Comparison of ENCODE assay signal across 11 mouse cellular contexts in genomic region chr11:97825295-97825694, GRCm38 (mm10). TPM values are rescaled to one million over a fixed set of nuclear protein-coding genes. Genes with fewer than 3 reads are reported as not detected.
DNase-seq lines count a peak whose midpoint lies in the region; ATAC-seq and TF ChIP-seq lines count a peak whose summit lies in the region.
"Had no signal": no experiment of that assay in that cellular context is flagged by ENCODE, and none has a peak within 500 bp of the region (broad histone marks: within the 10 kb centered on the region; RNA-seq: fewer than 3 reads in every experiment).

No protein-coding gene starts in this region.

- WGBS in lung, postnatal 0 days = 77% methylated on average over 10 of the region's 10 CpGs

- no peak for TF ChIP-seq CTCF in lung, postnatal 0 days (IDR thresholded peaks at IDR 0.05)

- no peaks in the 10 kb centered on the region for H3K4me1 ChIP-seq in lung, postnatal 0 days (ENCODE audit: insufficient read depth, low read depth, low read length)

- TF ChIP-seq EP300 in lung, postnatal 0 days (IDR thresholded peaks at IDR 0.05) = no peak

- H3K4me3 ChIP-seq in lung, postnatal 0 days (ENCODE audit: low read depth, low read length) = no peak overlapping the region
- H3K4me3 ChIP-seq: midbrain, embryonic 12.5 days had no signal

- DNase-seq in frontal cortex, adult 2 months (ENCODE audit: extremely low spot score in 1 of 2, low spot score in 1 of 2) = no peak
- peak; percentile 11 for DNase-seq in lung, postnatal 0 days (ENCODE audit: low spot score)
- no peak for DNase-seq in lung, postnatal 36 days
- DNase-seq in thymus, postnatal 0 days (ENCODE audit: low spot score) = peak; percentile 85
- DNase-seq in frontal cortex, postnatal 25 days (ENCODE audit: low spot score in 2 of 2) = no peak
- DNase-seq in MN1 (ENCODE audit: low spot score) = no peak
- DNase-seq: gastrocnemius, postnatal 25 days; kidney, adult 9 months had no signal

- H3K4me2 ChIP-seq in lung, postnatal 0 days (replicated peaks; ENCODE audit: low read depth, low read length) = no peak overlapping the region
- H3K4me2 ChIP-seq: midbrain, embryonic 12.5 days had no signal

- no peaks in the 10 kb centered on the region for H3K27me3 ChIP-seq in lung, postnatal 0 days (replicated peaks; ENCODE audit: insufficient read depth, low read length)
- H3K27me3 ChIP-seq: midbrain, embryonic 12.5 days had no signal

- peaks cover 43% of the 10 kb centered on the region for H3K36me3 ChIP-seq in lung, postnatal 0 days (ENCODE audit: insufficient read depth, low read length)

- 0 out of 2 replicates have a peak, but pooled peaks have one; percentile 38 for ATAC-seq in frontal cortex, adult (ENCODE audit: low TSS enrichment)
- peak; percentile 48; the same call in 1 of the 2 replicates for ATAC-seq in lung, postnatal 0 days
- ATAC-seq in megakaryocyte, adult 5-6 weeks (ENCODE audit: poor library complexity, severe bottlenecking) = peak; percentile 11; the same call in 1 of the 2 replicates

- H3K27ac ChIP-seq in lung, postnatal 0 days (ENCODE audit: low read length) = no peak overlapping the region
- H3K27ac ChIP-seq: midbrain, embryonic 12.5 days had no signal

- no peak overlapping the region for H3K9ac ChIP-seq in lung, postnatal 0 days (replicated peaks; ENCODE audit: low read depth)
- H3K9ac ChIP-seq: midbrain, embryonic 12.5 days had no signal

- no peaks in the 10 kb centered on the region for H3K9me3 ChIP-seq in lung, postnatal 0 days (ENCODE audit: low read length)
- H3K9me3 ChIP-seq: midbrain, embryonic 12.5 days had no signal

RNA-seq across cellular contexts. Expression of gene B230217C12Rik, which starts 15.3 kb away (rescaled TPM):
- polyA plus RNA-seq in frontal cortex, adult 2 months (2012; rRNA removed) = 102 and 104 TPM in 2 replicates
- polyA plus RNA-seq in lung, postnatal 0 days (2015; fragmentation: Nextera tagmentation; extraction: Ambion mirVana) = 1.3 and 1.5 TPM in 2 replicates
- total RNA-seq in megakaryocyte, adult 5-6 weeks (2015) = 2.3 and 2.5 TPM in 2 replicates
- 0.33 and 0.45 TPM in 2 replicates for total RNA-seq in megakaryocyte, adult 5-6 weeks (2017)
- 4.5 and 5.0 TPM in 2 replicates for polyA plus RNA-seq in thymus, postnatal 0 days (2015; fragmentation: Nextera tagmentation; extraction: Ambion mirVana)

RNA-seq across cellular contexts. Expression of gene Lasp1, which starts 26.5 kb away (rescaled TPM):
- 108 and 111 TPM in 2 replicates for polyA plus RNA-seq in frontal cortex, adult 2 months (2012; rRNA removed)
- polyA plus RNA-seq in lung, postnatal 0 days (2015; fragmentation: Nextera tagmentation; extraction: Ambion mirVana) = 96.4 and 107 TPM in 2 replicates
- total RNA-seq in megakaryocyte, adult 5-6 weeks (2015) = 121 and 128 TPM in 2 replicates
- 315 and 351 TPM in 2 replicates for total RNA-seq in megakaryocyte, adult 5-6 weeks (2017)
- 98.7 and 108 TPM in 2 replicates for polyA plus RNA-seq in thymus, postnatal 0 days (2015; fragmentation: Nextera tagmentation; extraction: Ambion mirVana)

RNA-seq across cellular contexts. Expression of gene Rpl23, which starts 43.1 kb away (rescaled TPM):
- polyA plus RNA-seq in frontal cortex, adult 2 months (2012; rRNA removed) = 342 and 345 TPM in 2 replicates
- polyA plus RNA-seq in lung, postnatal 0 days (2015; fragmentation: Nextera tagmentation; extraction: Ambion mirVana) = 464 and 478 TPM in 2 replicates
- 1,123 and 1,179 TPM in 2 replicates for total RNA-seq in megakaryocyte, adult 5-6 weeks (2015)
- 895 and 904 TPM in 2 replicates for total RNA-seq in megakaryocyte, adult 5-6 weeks (2017)
- polyA plus RNA-seq in thymus, postnatal 0 days (2015; fragmentation: Nextera tagmentation; extraction: Ambion mirVana) = 766 and 768 TPM in 2 replicates

RNA-seq across cellular contexts. Expression of gene 1700001P01Rik, which starts 49.6 kb away (rescaled TPM):
- polyA plus RNA-seq in frontal cortex, adult 2 months (2012; rRNA removed) = 0.34 and 0.78 TPM in 2 replicates
- not detected in 2 replicates for polyA plus RNA-seq in lung, postnatal 0 days (2015; fragmentation: Nextera tagmentation; extraction: Ambion mirVana)
- total RNA-seq in megakaryocyte, adult 5-6 weeks (2015) = not detected in 2 replicates
- not detected in 2 replicates for total RNA-seq in megakaryocyte, adult 5-6 weeks (2017)
- 0.44 TPM in 1 of 2 replicates, not detected in the other for polyA plus RNA-seq in thymus, postnatal 0 days (2015; fragmentation: Nextera tagmentation; extraction: Ambion mirVana)
- total RNA-seq: gastrocnemius, postnatal 25 days had no signal

RNA-seq across cellular contexts. Expression of gene Fbxo47, which starts 58.7 kb away (rescaled TPM):
- 0.48 and 0.76 TPM in 2 replicates for polyA plus RNA-seq in frontal cortex, adult 2 months (2012; rRNA removed)
- 0.08 and 0.29 TPM in 2 replicates for polyA plus RNA-seq in lung, postnatal 0 days (2015; fragmentation: Nextera tagmentation; extraction: Ambion mirVana)
- 0.30 and 2.1 TPM in 2 replicates for total RNA-seq in megakaryocyte, adult 5-6 weeks (2015)
- 0.73 and 1.5 TPM in 2 replicates for total RNA-seq in megakaryocyte, adult 5-6 weeks (2017)
- 0.70 and 0.75 TPM in 2 replicates for polyA plus RNA-seq in thymus, postnatal 0 days (2015; fragmentation: Nextera tagmentation; extraction: Ambion mirVana)

Comparison
In these comparisons a context has a peak if more than half of its experiments do, and no peak if none do; other contexts are left out.
1. DNase-seq: peak in lung, postnatal 0 days (single experiment) and thymus, postnatal 0 days (single experiment); none in frontal cortex, adult 2 months (0 of 2), lung, postnatal 36 days (single experiment), frontal cortex, postnatal 25 days (0 of 2) and MN1 (single experiment).
2. RNA of gene B230217C12Rik, which starts 15.3 kb away (polyA plus RNA-seq): 102 to 104 TPM in frontal cortex, adult 2 months; 4.5 to 5.0 TPM in thymus, postnatal 0 days and 1.3 to 1.5 TPM in lung, postnatal 0 days; every median in the first group is over 10 times any median in the second.
3. Peak in every context shown above with its lines, with median percentiles within 50 percentile points of each other: ATAC-seq.